Mouse (Mus musculus) hindbrain, postnatal 0 days (tissue): ENCODE results near the gene Fibp. TPM values are rescaled to one million over a fixed set of nuclear protein-coding genes. Genes with fewer than 3 reads are reported as not detected.

Source experiments
- ATAC-seq: fragments of 200-750 bp; cut with Nextera tagmentation; 2 replicates; pipeline ENCODE4 v1.8.0; 2017; ENCODE audit warnings: mild to moderate bottlenecking, moderate TSS enrichment, moderate library complexity
- DNase-seq: peaks from one replicate; pipeline ENCODE4 v3.0.0-alpha.2; 2015; ENCODE audit warnings: low spot score
- H3K27ac ChIP-seq: fragments of 300-500 bp; sonication (generic); 2 replicates; pipeline ENCODE4 v1.5.1; 2014; ENCODE audit warnings: mild to moderate bottlenecking
- H3K27me3 ChIP-seq: fragments of 300-500 bp; sonication (generic); 2 replicates; pipeline ENCODE4 v1.6.1; 2014; ENCODE audit warnings: low read length, mixed read lengths; ENCODE audit not compliant: insufficient read depth
- H3K36me3 ChIP-seq: fragments of 300-500 bp; sonication (generic); 2 replicates; pipeline ENCODE4 v1.6.1; 2014; ENCODE audit warnings: low read length, mixed read lengths; ENCODE audit not compliant: insufficient read depth
- H3K4me1 ChIP-seq: fragments of 300-500 bp; sonication (generic); 2 replicates; pipeline ENCODE4 v1.6.1; 2014; ENCODE audit warnings: antibody characterized with exemption, low read length, mixed read lengths; ENCODE audit not compliant: insufficient read depth
- H3K4me2 ChIP-seq: fragments of 300-500 bp; sonication (generic); 2 replicates; pipeline ENCODE4 v1.6.1; 2014; ENCODE audit warnings: low read depth, mild to moderate bottlenecking, low read length, moderate library complexity, mixed read lengths
- H3K4me3 ChIP-seq: fragments of 300-500 bp; sonication (generic); 2 replicates; pipeline ENCODE4 v1.5.1; 2014; ENCODE audit warnings: low read length
- H3K9ac ChIP-seq: fragments of 300-500 bp; sonication (generic); replicated peaks from 2 replicates; pipeline ENCODE4 v1.6.1; 2014; ENCODE audit warnings: mild to moderate bottlenecking, low read length, moderate library complexity, mixed read lengths
- H3K9me3 ChIP-seq: fragments of 300-500 bp; sonication (generic); 2 replicates; pipeline ENCODE4 v1.6.1; 2016; ENCODE audit warnings: low read length, mixed read lengths
- CTCF ChIP-seq: IDR thresholded peaks from 2 replicates; pipeline ENCODE4 v1.5.1; 2016; ENCODE audit warnings: antibody characterized with exemption, control low read depth, low read depth
- WGBS: fragments of 180-500 bp; shearing (Covaris S2); extraction: QIAGEN DNeasy Blood & Tissue Kit; methylation state at CpG from one replicate; pipeline ENCODE4 v1.1.7; 2014; 5-methylcytosine and 5-hydroxymethylcytosine counted together
- polyA plus RNA-seq: library from polyadenylated mRNA; unstranded; fragments of >200 nt; fragmentation: Nextera tagmentation; extraction: Ambion mirVana; gene quantifications from 2 replicates; pipeline ENCODE4 v1.2.1, GENCODE M21; 2015
- total RNA-seq: library from RNA; depleted of rRNA; stranded (reverse); fragments of >200 nt; gene quantifications from 2 replicates; pipeline ENCODE4 v1.2.3, GENCODE M21; 2014

The Fibp gene
- total and polyA plus RNA-seq, 2 experiments from 2014 or later, result 103 to 172 TPM

DNA sequence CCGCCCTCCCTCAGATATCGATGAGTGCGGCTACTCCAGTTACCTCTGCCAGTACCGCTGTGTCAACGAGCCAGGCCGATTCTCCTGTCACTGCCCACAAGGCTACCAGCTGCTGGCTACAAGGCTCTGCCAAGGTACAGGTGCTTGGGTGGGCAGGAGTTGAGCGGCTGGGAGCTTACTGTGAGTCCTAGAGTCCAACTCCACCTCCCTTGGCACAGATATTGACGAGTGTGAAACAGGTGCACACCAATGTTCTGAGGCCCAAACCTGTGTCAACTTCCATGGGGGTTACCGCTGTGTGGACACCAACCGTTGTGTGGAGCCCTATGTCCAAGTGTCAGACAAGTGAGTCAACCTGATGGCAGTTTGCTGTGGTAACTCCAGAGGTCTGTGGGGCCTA, 19.6 kb downstream of the Fibp start:
- ATAC-seq (no peak), DNase-seq (no peak)
- Histone ChIP-seq H3K4me1 (peaks cover 7% of the 10 kb centered on the region), H3K4me3 (no peak overlapping the region), H3K27ac (no peak overlapping the region), H3K36me3 (peaks cover 22% of the 10 kb centered on the region), H3K27me3 (no peaks in the 10 kb centered on the region), H3K9me3 (no peaks in the 10 kb centered on the region), H3K9ac (no peak overlapping the region), H3K4me2 (no peak overlapping the region)
- no peak for TF ChIP-seq CTCF
- WGBS, result 89% methylated on average over 10 of the region's 10 CpGs

DNA sequence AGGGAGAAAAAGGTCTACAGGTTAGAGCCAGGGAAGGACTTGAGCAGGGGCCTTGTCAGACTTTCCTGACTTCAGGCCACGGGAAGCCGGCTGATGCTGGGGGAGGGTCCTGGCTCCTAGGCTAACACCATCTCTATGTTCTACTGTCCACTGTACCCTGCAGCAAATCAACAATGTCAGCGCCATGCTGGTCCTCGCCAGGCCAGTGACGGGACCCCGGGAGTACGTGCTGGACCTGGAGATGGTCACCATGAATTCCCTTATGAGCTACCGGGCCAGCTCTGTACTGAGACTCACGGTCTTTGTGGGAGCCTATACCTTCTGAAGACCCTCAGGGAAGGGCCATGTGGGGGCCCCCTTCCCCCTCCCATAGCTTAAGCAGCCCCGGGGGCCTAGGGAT, 21.0 kb downstream of the Fibp start:
- 92% methylated on average over 10 of the region's 10 CpGs for WGBS
- H3K9ac ChIP-seq, result no peak overlapping the region
- TF ChIP-seq CTCF, result no peak
- no peaks in the 10 kb centered on the region for H3K9me3 ChIP-seq
- DNase-seq (no peak), ATAC-seq (no peak)
- no peaks in the 10 kb centered on the region for H3K4me1 ChIP-seq
- no peaks in the 10 kb centered on the region for H3K27me3 ChIP-seq
- no peak overlapping the region for H3K4me3 ChIP-seq
- H3K4me2 ChIP-seq, result no peak overlapping the region
- H3K27ac ChIP-seq, result no peak overlapping the region
- H3K36me3 ChIP-seq, result peaks cover 31% of the 10 kb centered on the region

DNA sequence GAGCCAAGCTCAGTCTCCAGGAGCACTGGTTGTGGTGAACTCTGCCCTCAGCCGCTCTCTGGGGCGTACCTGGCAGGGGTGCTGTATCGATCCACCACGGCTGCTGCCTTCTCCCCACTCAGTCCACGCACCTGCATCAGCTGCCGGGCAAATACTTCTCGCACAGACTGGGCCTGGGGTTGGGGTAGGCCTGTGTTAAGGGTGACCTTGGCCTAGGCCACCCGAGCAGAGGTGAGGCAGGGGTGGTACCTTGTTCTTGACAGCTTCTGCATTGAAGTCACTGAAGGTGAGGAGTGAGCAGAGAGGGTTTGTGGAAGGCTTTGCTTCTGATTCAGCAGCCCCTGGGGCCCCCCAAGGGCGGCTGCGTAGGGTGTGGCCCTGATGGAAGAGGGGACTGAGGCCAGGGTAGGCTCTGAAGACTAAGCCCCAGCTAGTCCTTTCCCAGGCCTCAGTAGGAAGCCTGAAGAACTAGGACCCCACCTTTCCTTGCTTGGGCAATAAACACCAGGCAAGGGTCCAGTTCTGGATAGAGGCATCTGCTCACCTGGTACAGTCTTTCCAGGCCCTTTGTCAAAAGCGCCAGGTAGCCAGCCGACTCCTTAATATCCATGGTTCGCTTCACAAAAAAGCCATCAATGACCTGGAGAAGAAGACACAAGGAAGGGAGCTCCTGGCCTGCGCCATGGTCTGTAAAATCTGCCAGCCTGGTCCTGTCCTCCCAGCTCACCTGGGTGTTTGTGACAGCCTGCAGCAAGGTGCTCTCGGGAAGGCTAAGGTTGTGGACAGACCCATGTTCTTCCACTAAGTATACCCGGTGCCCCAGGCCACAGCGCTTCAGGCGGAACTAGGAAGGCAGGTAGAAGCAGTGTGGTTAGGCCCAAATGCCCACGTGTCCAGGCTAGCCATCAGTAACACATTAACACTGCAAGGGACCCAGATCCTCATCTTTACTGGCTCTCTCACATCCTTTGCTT, 23.3 kb downstream of the Fibp start:
- ATAC-seq, result no peak
- Histone ChIP-seq H3K4me2 (no peak overlapping the region), H3K4me1 (no peaks in the 10 kb centered on the region), H3K9ac (no peak overlapping the region), H3K36me3 (peaks cover 31% of the 10 kb centered on the region), H3K9me3 (no peaks in the 10 kb centered on the region), H3K4me3 (no peak overlapping the region), H3K27ac (no peak overlapping the region), H3K27me3 (no peaks in the 10 kb centered on the region)
- WGBS, result 94% methylated on average over 19 of the region's 19 CpGs
- TF ChIP-seq CTCF, result no peak
- DNase-seq, result no peak

DNA sequence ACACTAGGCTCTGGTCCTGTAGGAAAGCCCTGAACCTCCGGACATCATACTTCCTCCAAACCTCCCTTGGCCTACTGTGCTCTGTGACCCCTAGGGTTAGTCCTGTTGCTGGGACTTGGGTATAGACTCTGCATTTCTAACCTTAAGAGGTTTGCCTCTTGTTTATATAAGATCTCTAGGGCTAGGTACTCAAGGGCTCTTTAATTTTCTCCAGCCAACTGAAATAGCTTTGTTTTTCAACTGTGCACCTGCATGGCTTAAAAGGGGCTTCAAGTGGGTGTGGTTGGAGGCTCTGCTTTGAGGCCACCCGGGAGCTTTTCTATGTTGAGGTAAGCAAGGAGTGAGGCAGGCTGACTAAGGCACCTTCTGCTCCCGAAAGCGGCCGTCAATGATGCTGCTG, 24.1 kb downstream of the Fibp start:
- H3K4me1 ChIP-seq, result peaks cover 4% of the 10 kb centered on the region
- H3K9ac ChIP-seq, result no peak overlapping the region
- H3K4me2 ChIP-seq, result no peak overlapping the region
- 94% methylated on average over 5 of the region's 5 CpGs for WGBS
- H3K36me3 ChIP-seq, result peaks cover 31% of the 10 kb centered on the region
- DNase-seq (no peak), ATAC-seq (no peak)
- H3K9me3 ChIP-seq, result no peaks in the 10 kb centered on the region
- H3K4me3 ChIP-seq, result no peak overlapping the region
- no peaks in the 10 kb centered on the region for H3K27me3 ChIP-seq
- TF ChIP-seq CTCF, result no peak
- H3K27ac ChIP-seq, result no peak overlapping the region

DNA sequence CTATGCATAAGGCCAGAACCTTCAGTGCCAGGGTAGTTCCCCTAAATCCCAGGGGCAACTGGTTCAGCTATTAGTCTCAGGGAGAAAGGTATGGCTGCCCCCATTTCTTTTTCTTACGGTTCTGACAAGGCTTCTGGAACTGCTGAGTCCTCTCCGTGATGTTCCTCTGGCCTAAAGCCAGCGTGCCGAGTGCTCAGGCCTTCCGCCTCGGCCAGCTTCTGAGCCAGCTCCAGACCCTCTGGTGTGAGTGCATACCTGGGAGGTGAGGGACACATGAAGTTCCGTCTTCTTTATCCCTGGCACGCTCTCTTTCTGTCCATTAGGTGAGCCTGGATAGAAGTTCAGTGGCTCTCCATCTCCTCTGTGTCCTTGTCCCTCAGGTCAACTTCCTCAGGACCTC, 25.0 kb downstream of the Fibp start:
- ATAC-seq (no peak), DNase-seq (no peak)
- WGBS, result 88% methylated on average over 8 of the region's 8 CpGs
- Histone ChIP-seq H3K4me3 (no peak overlapping the region), H3K36me3 (peaks cover 31% of the 10 kb centered on the region), H3K27ac (no peak overlapping the region), H3K4me1 (peaks cover 4% of the 10 kb centered on the region), H3K9ac (no peak overlapping the region), H3K4me2 (no peak overlapping the region), H3K27me3 (no peaks in the 10 kb centered on the region), H3K9me3 (no peaks in the 10 kb centered on the region)
- no peak for TF ChIP-seq CTCF

DNA sequence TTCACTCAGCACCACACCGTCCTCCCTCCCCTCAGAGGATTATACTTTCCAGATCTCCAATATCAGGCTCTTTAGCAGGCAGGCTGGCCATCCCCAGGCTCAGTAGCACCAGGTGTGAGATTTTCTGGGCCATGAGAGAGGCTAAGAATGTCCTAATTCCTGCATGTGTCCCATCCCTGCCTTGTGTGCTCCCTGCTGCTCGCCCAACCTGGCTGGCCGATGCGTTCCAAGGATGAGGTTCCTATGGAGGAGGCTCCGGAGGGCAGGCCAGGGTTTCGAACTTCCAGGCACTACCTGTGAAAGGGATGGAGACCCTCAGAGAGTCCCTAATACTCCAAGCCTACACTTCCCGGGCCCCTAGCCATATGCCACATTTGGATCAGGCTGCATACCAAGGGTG, 25.4 kb downstream of the Fibp start:
- TF ChIP-seq CTCF, result no peak
- DNase-seq (no peak), ATAC-seq (no peak)
- whole genome bisulfite sequencing, result 90% methylated on average over 7 of the region's 7 CpGs
- Histone ChIP-seq H3K27ac (no peak overlapping the region), H3K9me3 (no peaks in the 10 kb centered on the region), H3K4me3 (no peak overlapping the region), H3K4me2 (no peak overlapping the region), H3K4me1 (peaks cover 4% of the 10 kb centered on the region), H3K27me3 (no peaks in the 10 kb centered on the region), H3K9ac (no peak overlapping the region), H3K36me3 (peaks cover 31% of the 10 kb centered on the region)

DNA sequence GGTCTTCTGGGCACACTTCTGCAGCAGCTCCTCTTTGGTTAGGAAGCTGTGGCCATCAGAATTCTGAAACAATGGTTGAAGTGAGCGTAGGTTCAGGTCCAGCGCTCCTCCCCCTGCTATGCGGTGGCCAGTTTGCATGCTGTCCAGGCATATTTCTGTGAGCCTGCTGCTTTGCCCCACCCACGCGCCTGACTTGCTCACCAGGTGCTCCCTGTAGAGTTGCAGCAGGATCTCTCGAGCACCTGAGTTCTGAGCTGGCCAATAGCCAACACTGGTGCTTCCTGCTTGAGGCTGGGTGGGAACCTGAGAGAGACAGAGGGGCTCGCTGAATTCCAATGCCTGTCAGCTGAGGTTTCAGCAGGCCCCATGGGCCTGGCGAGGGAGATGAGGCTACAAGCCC, 25.9 kb downstream of the Fibp start:
- Histone ChIP-seq H3K4me3 (no peak overlapping the region), H3K4me1 (peaks cover 4% of the 10 kb centered on the region), H3K9ac (no peak overlapping the region; the same call in 1 of the 2 replicates), H3K36me3 (peaks cover 31% of the 10 kb centered on the region), H3K27ac (no peak overlapping the region), H3K9me3 (no peaks in the 10 kb centered on the region), H3K27me3 (no peaks in the 10 kb centered on the region), H3K4me2 (no peak overlapping the region)
- WGBS, result 89% methylated on average over 8 of the region's 8 CpGs
- DNase-seq, result no peak
- TF ChIP-seq CTCF, result no peak
- no peak for ATAC-seq
